Mouse (Mus musculus): ENCODE results near the gene Epb42.
"Not testable (repeated sequence)": the region's sequence is repeated elsewhere in the genome, so short reads cannot be mapped to it uniquely, and the experiment has no call there.

The Epb42 gene

GRCm38 (mm10) chr2:121036733-121037341, at the start of gene Epb42:
Epb42 (minus strand) TSS chr2:121037072.
- no peak for DNase-seq

DNA sequence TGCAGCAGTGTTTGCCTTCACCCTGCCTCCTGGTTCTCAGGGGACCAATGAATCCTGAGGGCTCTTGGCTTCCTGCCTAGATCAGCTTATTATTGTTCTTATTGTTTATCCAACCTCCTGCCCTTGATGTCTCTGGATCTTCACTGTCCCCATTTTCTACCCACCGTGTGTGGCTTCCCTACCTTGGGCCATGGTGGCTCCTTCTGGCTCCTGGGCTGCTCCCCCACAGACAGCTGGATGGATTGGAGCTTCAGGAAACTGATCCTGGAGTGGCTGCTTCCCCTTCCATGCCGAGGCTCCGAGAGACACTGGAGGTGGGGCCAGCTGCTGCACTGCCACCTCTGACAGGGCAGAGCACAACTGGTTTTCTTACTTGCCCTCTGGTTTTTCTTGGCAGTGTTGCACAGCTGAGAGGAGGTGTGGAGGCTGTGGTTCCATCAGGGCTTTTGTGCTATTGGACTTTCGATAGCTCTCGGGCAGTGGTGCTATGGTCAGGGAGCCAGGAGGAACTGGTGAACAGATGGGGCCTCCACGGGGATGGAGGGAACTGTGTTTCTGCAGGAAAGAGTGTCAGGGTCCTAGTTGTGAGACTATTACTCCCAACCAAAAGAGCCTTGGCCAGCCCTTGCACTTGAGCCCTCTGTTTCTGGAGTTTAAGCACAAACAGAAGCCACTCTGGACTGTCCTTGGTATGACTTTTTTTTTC, 48.8 kb upstream of the Epb42 start, which contains the start of gene Tgm5:
Gene Tgm5, minus strand, starts transcription at position 362 of the 706 bp plus-strand sequence.
- peak in 1 of 2 experiments; percentile 11 for DNase-seq

DNA sequence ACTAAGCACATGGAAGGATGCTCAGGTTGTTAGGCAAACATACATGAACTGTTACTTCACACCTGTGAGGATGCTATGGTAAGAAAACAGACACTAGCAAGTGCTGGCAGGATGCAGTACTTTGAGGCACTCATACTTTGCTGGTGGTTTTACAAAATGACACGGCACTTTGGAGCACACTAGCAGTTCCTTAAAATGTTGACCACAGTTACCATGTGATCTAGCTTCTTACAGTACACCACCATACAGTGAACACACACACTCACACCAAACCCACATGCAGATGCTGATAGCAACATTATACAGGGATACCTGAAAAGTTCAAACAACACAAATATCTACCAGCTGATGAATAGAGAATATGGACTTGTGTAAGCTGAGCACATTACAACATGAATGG, 45.8 kb upstream of the Epb42 start:
- DNase-seq, result no peak

DNA sequence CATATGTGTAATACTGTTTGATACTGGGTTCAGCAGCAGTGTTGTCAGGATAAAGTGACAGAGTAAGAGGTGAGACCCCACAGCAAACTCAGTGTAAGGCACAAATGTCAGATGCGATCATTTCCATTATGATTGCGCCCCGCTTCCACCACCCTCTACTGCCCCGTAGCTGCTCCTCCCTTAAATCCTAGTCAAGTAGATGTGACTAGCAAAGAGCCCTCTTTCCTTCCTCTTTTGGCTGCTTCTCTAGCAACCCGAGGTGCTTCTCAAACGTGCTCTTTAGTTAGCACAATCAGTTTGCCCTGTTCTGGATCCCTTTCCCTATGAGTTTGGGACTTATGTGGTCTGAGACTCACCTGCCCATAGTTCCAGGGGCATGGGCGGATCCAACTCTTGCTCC, 37.9 kb upstream of the Epb42 start:
- DNase-seq, result no peak

GRCm38 (mm10) chr2:121071871-121072270, 35.0 kb upstream of the Epb42 start:
- DNase-seq, result peak; percentile 83 to 88

GRCm38 (mm10) chr2:121069506-121069905, 32.6 kb upstream of the Epb42 start:
- DNase-seq, result no peak

DNA sequence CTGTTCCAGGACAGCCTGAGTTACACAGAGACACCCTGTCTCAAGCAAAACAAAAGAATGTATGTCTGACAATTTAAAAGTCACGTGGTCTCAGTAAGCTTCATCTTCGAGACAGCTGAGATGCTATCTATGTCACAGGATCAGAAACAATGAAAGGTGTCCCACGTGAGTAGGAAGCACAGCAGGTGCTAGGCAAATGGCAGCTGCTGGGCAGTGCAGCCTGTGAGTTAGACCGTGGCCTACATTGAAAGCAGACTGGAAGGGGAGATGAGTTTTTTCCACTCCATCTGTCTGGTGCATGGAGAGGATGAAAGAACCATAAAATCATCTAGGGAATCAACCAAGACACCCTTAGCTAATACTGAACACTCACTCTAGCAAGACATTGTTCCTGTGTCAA, 30.2 kb upstream of the Epb42 start:
- DNase-seq, result no peak

- DNase-seq, result no peak
Measured at GRCm38 (mm10) chr2:121061315-121061714, 24.4 kb upstream of the Epb42 start.

DNA sequence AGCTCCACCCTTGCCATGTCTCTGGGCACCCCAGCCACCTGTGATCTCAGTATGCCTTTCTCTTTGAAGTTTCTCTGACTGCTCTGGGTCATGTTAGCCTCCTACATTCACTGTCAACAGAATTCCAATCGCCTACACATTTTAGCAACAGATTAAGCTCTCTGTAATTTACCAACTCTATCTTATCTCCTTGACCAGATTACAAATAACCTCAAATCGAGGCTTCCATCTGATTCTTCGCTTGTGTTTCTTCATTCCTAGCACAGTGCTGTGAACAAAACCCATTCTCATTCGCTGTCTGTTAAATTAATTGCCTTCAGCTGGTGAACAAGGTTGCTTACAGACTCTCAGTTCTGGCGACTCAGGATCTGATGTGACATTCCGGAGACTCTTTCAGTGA, 21.1 kb upstream of the Epb42 start:
- DNase-seq, result no peak

DNA sequence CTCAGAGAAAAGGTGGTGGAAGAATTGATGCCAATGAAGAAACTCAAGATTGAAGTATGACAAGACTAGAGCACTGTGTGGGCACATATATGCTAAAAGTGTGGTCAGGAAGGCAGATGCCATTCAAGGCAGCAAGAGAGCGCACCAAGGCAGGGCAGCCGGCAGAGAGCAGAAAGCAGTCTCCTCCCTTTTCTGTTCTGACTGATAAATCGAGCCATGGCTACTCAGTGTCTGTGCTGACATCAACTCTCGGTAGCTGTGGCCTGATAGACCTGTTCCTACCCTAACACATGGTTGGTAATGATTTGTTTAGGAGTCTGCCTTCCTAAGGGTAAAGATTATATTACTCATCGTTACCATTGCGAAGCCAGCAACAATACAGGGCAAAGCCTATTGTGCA, 19.0 kb upstream of the Epb42 start:
- no peak for DNase-seq

- no peak for DNase-seq
Measured at GRCm38 (mm10) chr2:121054060-121054459, 17.2 kb upstream of the Epb42 start.

DNA sequence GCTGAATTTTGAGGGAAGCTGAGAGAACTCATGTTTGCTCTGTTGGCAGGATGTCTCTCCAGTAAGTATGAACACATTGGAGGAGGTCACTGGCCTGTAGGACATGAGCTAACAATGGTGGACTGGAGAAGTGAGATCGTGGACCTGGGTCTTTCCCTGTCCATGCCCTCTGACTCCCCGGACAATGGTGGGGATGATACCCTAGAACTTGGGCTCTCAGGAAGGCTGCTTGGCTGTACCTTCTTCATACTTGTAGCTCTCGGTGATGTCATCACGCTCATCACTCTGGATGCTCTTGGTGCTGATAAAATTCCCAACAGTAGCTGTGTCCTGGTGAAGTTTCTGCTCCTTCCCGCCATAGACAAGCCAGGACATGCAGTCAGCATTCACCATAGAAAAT, 15.3 kb upstream of the Epb42 start:
- DNase-seq, result no peak

DNA sequence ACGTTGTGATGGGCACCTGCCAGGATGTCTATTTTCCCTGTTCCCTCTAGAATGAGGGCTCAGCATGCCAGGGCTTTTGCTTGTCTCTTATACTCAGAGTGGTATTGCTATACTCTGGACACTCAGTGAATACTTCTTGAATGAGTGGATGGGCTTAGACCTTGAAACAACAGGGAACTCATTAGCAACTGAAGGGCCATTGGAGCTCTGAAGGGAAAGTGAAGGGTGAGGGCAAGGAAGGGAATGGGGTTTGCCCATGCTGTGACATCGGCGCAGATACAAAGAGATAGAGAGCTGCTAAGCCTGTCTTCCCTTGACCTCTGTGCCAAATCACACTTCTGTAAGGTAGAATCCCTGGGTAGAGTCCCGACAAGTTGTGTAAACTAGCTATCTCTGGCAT, 8.8 kb upstream of the Epb42 start:
- DNase-seq, result no peak

DNA sequence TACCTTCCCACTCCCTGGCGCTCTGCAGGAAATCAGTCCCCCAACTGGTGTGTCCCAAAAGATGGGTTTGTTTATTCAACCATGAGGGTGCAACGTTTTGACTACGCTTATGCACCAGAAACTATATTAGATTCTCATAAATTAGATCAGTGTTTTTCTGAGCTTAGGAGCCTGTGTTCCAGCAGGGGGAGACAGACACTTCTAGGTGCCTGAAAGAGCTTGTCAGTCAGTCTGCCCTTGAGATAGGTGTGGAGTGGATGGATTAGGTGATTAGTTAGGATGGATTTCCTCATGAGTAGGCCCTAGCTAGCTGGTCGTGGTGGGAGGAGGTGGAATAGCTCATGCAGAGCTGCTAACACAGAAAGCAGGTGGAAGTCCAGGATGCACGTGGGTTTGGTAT, 4.2 kb upstream of the Epb42 start:
- peak; percentile 20 to 48 for DNase-seq

- no peak for DNase-seq
Measured at GRCm38 (mm10) chr2:121039382-121039781, 2.5 kb upstream of the Epb42 start.

- not testable (repeated sequence) for DNase-seq
Measured at GRCm38 (mm10) chr2:121038851-121039250, 2.0 kb upstream of the Epb42 start.

DNA sequence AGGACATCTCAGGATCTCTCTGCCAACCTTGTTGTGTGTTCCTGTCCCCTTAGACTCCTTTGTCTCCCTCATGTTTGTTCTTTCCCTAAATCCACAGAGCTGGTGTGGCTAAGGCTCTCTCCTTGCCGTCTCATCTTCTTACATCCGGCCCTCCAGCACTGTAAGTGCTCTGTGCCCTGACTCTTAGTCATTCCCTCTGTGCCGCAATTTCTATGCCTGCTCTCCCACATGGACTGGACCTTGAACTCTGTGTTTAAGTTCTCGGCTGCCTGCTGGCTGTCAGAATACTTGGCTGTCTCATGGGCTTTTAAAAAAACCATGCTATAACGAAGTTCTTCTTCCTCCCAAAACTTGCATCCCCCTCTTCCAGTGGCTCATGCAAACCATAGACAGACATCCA, 14.0 kb downstream of the Epb42 start:
- DNase-seq, result no peak

GRCm38 (mm10) chr2:121017151-121017550, 19.7 kb downstream of the Epb42 start:
- DNase-seq, result no peak

GRCm38 (mm10) chr2:121016226-121016625, 20.6 kb downstream of the Epb42 start:
- DNase-seq, result no peak

- no peak for DNase-seq
Measured at GRCm38 (mm10) chr2:121015507-121015906, 21.4 kb downstream of the Epb42 start.

GRCm38 (mm10) chr2:121012676-121013075, 24.2 kb downstream of the Epb42 start:
- DNase-seq, result no peak

DNA sequence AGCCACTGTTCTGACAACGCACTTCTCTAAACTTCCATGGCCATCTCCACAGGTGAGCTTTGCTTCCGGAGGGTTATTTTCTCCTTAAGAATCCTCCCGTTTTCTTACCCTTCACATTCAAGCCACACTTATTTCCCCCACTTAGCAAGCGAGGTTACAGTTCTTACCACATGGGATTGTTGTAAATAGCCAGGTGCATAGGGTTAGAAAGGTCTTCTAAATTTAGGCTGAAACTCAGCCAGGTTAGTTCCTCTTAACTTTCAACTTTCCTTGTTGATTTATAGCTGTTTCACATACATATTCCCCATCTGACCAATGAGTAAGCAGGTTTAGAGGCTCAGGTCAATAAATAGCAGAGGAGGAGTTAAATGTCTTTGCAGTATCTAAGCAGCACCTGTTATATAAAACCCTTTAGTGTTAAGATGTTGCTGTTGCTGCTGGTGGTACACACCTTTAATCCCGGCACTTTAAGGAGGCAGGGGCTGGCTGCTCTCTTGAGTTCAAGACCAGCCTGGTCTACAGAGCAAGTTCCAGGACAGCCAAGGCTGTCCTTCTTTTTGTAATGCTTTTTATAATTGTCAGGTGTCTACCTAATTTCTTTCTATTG, 27.7 kb downstream of the Epb42 start:
- DNase-seq, result no peak

GRCm38 (mm10) chr2:121008664-121009007, 28.2 kb downstream of the Epb42 start:
- DNase-seq, result no peak

DNA sequence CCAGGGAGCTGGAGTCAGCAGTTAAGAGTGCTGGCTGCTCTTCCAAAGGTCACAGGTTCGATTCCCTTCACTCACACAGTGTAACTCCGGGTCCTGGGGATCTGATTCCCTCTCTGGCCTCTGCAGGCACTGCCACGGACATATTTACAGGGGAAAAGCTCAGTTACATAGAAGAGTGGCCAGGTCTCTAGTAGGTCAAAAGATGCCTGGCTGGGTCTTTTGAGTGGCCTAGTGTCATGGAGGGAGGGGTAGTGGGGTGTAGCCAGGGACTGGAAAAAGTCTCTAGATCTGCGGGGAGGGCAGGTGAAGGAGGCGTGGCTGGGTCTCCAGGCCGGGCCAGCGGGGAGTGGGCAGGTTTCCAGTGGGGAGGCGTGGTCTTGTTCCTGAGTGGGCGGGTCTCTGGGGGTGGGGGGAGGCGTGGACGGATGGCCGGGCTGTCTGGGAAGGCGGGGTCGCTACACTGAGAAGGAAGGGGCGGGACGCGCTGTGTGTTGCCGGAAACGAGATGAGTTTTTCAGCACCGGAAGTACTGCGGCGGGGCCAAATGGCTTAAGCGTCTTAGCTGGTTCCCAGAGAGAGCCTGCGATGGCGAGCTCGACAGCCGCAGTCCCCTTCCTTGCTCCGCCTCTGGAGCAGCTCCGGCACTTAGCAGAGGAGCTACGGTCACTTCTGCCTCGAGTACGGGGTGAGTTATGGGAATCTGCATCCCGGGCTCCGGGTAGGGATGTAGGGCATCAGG, 28.8 kb downstream of the Epb42 start, which contains the start of gene Ccndbp1:
Gene Ccndbp1, plus strand, starts transcription at position 479 of the 739 bp plus-strand sequence.
- peak; percentile 94 to 95 for DNase-seq

All from lung, adult 18-20 months (tissue).